Mouse (Mus musculus) induced T-regulatory cell, adult 2 months (primary cell): ENCODE data around the gene Cul1.
"Not testable (repeated sequence)": the region's sequence is repeated elsewhere in the genome, so short reads cannot be mapped to it uniquely, and the experiment has no call there.

Experiments
- DNase-seq: peaks from one replicate; pipeline ENCODE4 v3.0.0-alpha.2; 2012; ENCODE audit warnings: low read depth

Cul1 gene

GRCm38 (mm10) chr6:47453098-47453497 is at the start of gene Cul1:
Cul1 (plus strand) TSS chr6:47453398.
- no peak for DNase-seq

- no peak for DNase-seq
These were observed 48.5 kb upstream of the Cul1 start for GRCm38 (mm10) chr6:47404419-47405382.

- no peak for DNase-seq
These were observed 40.2 kb upstream of the Cul1 start for GRCm38 (mm10) chr6:47412886-47413606.

GRCm38 (mm10) chr6:47413656-47414055 is 39.5 kb upstream of the Cul1 start:
- DNase-seq = no peak

- no peak for DNase-seq
These were observed 34.5 kb upstream of the Cul1 start for GRCm38 (mm10) chr6:47418691-47419090.

GRCm38 (mm10) chr6:47420156-47420555 is 33.0 kb upstream of the Cul1 start:
- no peak for DNase-seq

GRCm38 (mm10) chr6:47421221-47421620 is 32.0 kb upstream of the Cul1 start:
- DNase-seq = no peak

- no peak for DNase-seq
These were observed 27.1 kb upstream of the Cul1 start for GRCm38 (mm10) chr6:47426136-47426535.

GRCm38 (mm10) chr6:47426556-47426955 is 26.6 kb upstream of the Cul1 start:
- DNase-seq = not testable (repeated sequence)

- DNase-seq = not testable (repeated sequence)
These were observed 20.4 kb upstream of the Cul1 start for GRCm38 (mm10) chr6:47432795-47433194.

GRCm38 (mm10) chr6:47440080-47440479 is 13.1 kb upstream of the Cul1 start:
- no peak for DNase-seq

- no peak for DNase-seq
These were observed 5.5 kb upstream of the Cul1 start for GRCm38 (mm10) chr6:47447658-47448057.

- DNase-seq = no peak
These were observed 428 bp downstream of the Cul1 start for GRCm38 (mm10) chr6:47453522-47454130.

- peak; percentile 81 for DNase-seq
These were observed 955 bp downstream of the Cul1 start for GRCm38 (mm10) chr6:47454131-47454574.

GRCm38 (mm10) chr6:47454575-47455571 is 1.7 kb downstream of the Cul1 start:
- peak; percentile 65 for DNase-seq

GRCm38 (mm10) chr6:47455843-47456242 is 2.6 kb downstream of the Cul1 start:
- DNase-seq = no peak

- DNase-seq = no peak
These were observed 3.7 kb downstream of the Cul1 start for GRCm38 (mm10) chr6:47456853-47457252.

- peak; percentile 46 for DNase-seq
These were observed 12.2 kb downstream of the Cul1 start for GRCm38 (mm10) chr6:47465400-47465799.

- DNase-seq = no peak
These were observed 13.3 kb downstream of the Cul1 start for GRCm38 (mm10) chr6:47466488-47466887.

- no peak for DNase-seq
These were observed 13.9 kb downstream of the Cul1 start for GRCm38 (mm10) chr6:47467058-47467457.

- no peak for DNase-seq
These were observed 16.6 kb downstream of the Cul1 start for GRCm38 (mm10) chr6:47469760-47470159.
